Mouse (Mus musculus) cerebellum, adult 2 months (tissue): Measurements from ENCODE around the gene Tgm7.

ENCODE experiments used
- CTCF ChIP-seq: fragments of 200-500 bp; IDR thresholded peaks from 2 replicates; pipeline ENCODE4 v1.5.1; 2011; ENCODE audit warnings: low read depth, mild to moderate bottlenecking, control low read depth, low read length, moderate library complexity, borderline replicate concordance; ENCODE audit not compliant: insufficient read depth
- POLR2A ChIP-seq: fragments of 200-500 bp; IDR thresholded peaks from 2 replicates; pipeline ENCODE4 v1.6.1; 2011; ENCODE audit warnings: low read length, control low read depth, borderline replicate concordance; ENCODE audit not compliant: insufficient read depth

DNA sequence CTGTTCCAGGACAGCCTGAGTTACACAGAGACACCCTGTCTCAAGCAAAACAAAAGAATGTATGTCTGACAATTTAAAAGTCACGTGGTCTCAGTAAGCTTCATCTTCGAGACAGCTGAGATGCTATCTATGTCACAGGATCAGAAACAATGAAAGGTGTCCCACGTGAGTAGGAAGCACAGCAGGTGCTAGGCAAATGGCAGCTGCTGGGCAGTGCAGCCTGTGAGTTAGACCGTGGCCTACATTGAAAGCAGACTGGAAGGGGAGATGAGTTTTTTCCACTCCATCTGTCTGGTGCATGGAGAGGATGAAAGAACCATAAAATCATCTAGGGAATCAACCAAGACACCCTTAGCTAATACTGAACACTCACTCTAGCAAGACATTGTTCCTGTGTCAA is 42.5 kb downstream of the Tgm7 start:
- TF ChIP-seq CTCF = no peak
- TF ChIP-seq POLR2A = no peak
